Mouse (Mus musculus): ENCODE measurements around the gene Ak1.

DNA sequence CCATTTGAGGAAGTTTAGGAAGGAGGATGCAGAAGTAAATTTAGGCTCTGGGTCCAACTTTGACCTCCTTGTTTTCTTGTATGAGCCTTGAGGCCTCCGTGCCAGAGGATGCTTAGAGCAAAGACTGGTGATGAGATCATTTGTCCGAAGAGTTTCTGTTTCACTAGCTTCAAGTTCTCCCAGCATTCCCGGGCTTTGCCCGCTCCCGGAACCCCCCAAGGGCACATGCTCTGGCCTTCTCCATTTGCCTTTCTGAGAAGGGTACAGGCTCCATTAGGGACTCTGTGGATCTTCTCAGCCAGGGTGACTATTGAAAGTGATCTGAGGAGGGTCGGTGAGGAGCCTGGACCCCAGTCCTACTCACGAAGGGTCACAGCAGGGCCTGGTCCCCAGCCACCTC, 25.8 kb downstream of the Ak1 start:
- TF ChIP-seq CTCF (IDR thresholded peaks at IDR 0.05; ENCODE audit: borderline replicate concordance, insufficient read depth, low read depth, low read length) (no peak), POLR2A (IDR thresholded peaks at IDR 0.05; ENCODE audit: borderline replicate concordance, insufficient read depth, low read length) (no peak)
